Mouse (Mus musculus) thymus, adult 2 months (tissue): Measurements from ENCODE around the gene Ckap2.

Experiments
- CTCF ChIP-seq: fragments of 200-500 bp; IDR thresholded peaks from 2 replicates; pipeline ENCODE4 v1.5.1; 2012; ENCODE audit warnings: mild to moderate bottlenecking, control low read depth, low read length, moderate library complexity, borderline replicate concordance; ENCODE audit not compliant: control insufficient read depth, poor library complexity, insufficient read depth; ENCODE audit errors: extremely low read depth
- POLR2A ChIP-seq: fragments of 200-500 bp; IDR thresholded peaks from 2 replicates; pipeline ENCODE4 v1.6.1; 2012; ENCODE audit warnings: mild to moderate bottlenecking, low read length, control low read depth, moderate library complexity; ENCODE audit not compliant: control insufficient read depth, poor library complexity, insufficient read depth; ENCODE audit errors: extremely low read depth

GRCm38 (mm10) chr8:22228621-22229020 is 43.0 kb upstream of the Ckap2 start:
- TF ChIP-seq CTCF (no peak), POLR2A (no peak)
